Mouse (Mus musculus): ENCODE data around the gene Olfr1290.

Gene Olfr1290

GRCm38 (mm10) chr2:111493729-111494128 is at the start of gene Olfr1290:
Gene Olfr1290, minus strand, starts transcription at chr2:111493829.
- DNase-seq (ENCODE audit: extremely low read depth, low read depth, low spot score): no peak

GRCm38 (mm10) chr2:111540191-111540590 is 46.6 kb upstream of the Olfr1290 start, which contains the start of gene Olfr1294:
Gene Olfr1294, minus strand, starts transcription at chr2:111540291.
- no peak for DNase-seq (ENCODE audit: extremely low read depth, low read depth, low spot score)

DNA sequence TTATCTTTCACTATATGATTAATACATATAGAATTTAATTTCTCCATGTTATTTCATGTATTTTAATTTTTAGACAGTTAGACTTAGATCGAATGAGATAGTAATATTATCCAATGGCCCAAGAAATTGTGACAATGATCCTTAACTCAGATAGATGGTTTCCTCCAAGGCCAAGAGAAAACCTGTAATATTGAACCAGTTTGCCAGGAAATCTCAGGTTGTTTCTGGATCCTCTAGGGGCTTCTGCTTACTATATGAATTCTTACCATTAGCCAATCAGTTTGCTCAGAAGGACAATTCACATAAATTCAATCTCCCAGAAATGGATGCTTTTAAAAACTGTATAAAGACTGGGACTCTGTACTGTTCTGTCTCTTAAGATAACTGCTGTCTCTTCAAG is 31.3 kb upstream of the Olfr1290 start, which contains the start of gene Olfr1293-ps:
Olfr1293-ps (plus strand) TSS at position 301 of the 400 bp plus-strand sequence.
- DNase-seq (ENCODE audit: extremely low read depth, low read depth, low spot score): no peak

DNA sequence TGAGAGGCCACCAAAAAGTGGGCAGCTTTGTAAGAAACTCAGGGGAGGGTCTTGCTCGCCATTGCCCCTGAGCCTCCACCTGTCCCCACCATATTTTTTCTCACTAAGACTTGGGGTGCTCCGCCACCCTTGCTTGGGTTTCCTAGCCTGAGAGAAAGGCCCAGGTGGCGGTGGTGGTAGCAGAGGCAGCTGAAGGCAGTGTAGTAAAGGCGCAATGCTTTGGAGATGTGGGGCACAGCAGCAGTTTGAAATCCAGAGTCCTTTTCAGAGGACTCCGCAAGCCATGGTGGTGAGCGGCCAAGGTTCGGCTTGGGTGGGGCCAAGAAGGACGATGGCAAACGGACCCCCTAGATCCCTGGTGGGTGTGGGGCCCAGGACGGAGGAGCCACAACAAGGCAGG is 23.8 kb upstream of the Olfr1290 start:
- DNase-seq (ENCODE audit: extremely low read depth, low read depth, low spot score): no peak

- DNase-seq (ENCODE audit: extremely low read depth, low read depth, low spot score): no peak
Measured at GRCm38 (mm10) chr2:111496880-111497279, 3.3 kb upstream of the Olfr1290 start, which contains the start of gene Olfr1291-ps1. Gene Olfr1291-ps1, plus strand, starts transcription at chr2:111497180.

GRCm38 (mm10) chr2:111480519-111480918 is 13.1 kb downstream of the Olfr1290 start, which contains the start of gene Olfr1289:
Gene Olfr1289, plus strand, starts transcription at chr2:111480819.
- DNase-seq (ENCODE audit: extremely low read depth, low read depth, low spot score): no peak

GRCm38 (mm10) chr2:111473801-111474200 is 19.8 kb downstream of the Olfr1290 start, which contains the start of gene Olfr1288:
Gene Olfr1288, plus strand, starts transcription at chr2:111474101.
- DNase-seq (ENCODE audit: extremely low read depth, low read depth, low spot score): no peak

DNA sequence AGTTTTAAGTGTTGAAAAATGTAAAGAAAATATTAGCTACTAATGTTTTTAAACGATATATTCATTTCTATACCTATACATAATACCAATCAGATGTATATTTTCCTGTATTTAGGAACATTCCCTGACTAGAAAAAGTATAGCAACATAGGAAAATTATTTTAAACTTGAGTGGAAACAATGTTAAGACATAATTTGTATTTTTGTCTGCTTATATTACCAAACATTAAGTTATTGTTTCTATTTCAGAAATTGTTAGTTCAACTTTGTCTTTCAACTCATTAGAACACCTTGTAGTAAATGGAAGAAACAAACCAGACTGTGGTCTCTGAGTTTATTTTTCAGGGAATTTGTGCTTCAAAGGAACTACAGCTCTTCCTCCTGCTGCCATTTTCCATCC is 44.8 kb downstream of the Olfr1290 start, which contains the start of gene Olfr1287:
Olfr1287 (plus strand) TSS at position 301 of the 400 bp plus-strand sequence.
- DNase-seq (ENCODE audit: extremely low read depth, low read depth, low spot score): no peak
